Mouse (Mus musculus): ENCODE results near the gene Tigd3. TPM values are rescaled to one million over a fixed set of nuclear protein-coding genes. Genes with fewer than 3 reads are reported as not detected.

The Tigd3 gene
- polyA plus RNA-seq, 1 experiment, result 1.3 TPM

DNA sequence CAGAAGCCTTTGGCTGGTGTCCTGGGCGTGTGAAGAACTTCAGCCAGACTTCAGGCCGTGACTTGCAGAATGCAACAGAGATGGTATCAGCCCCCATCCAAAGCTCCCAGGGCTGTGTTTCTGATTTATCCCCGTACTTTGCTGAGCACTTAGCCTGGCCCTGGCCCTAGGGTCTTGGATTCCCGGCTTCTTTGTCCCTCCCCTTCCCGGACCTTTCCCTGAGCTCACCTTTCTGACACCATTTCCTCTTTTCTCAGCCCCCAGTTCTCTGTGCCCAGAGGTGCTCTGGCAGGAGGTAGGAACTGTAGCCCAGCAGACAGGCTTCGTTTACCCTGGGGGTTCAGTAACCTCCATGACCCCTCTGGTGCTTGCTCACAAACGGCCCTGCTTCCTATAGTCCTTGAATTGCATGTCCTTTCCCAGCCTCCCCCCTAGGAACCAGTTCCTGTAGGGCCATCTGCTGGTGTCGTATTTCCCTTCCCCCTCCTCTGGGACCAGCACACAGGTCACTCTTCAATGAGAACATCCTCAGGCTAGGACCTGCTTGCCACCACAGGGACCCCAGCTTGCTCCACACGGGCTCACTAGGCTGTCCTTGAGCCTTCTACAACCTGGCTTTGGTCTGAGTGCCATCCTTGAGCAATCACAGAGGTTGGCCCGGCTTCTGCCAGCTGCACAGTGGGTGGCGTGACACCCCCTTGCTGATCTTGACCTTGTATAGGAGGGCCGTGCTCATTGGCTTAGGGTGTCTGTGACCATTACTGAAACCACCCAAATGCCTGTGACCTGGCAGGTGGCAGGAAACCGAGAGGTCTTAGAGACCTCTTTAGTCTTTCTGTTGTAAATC lies 44.9 kb downstream of the Tigd3 start:
- TF ChIP-seq CTCF (IDR thresholded peaks at IDR 0.05; ENCODE audit: extremely low read depth, insufficient read depth, insufficient read length, insufficient replicate concordance) (no peak), POLR2A (IDR thresholded peaks at IDR 0.05; ENCODE audit: low read depth, low read length) (no peak)
- Histone ChIP-seq H3K36me3 (ENCODE audit: control insufficient read depth, insufficient read depth, low read length) (peaks cover 16% of the 10 kb centered on the region), H3K4me1 (ENCODE audit: control insufficient read depth, insufficient read depth, insufficient read length) (peaks cover 21% of the 10 kb centered on the region; the same call in 1 of the 2 replicates), H3K4me3 (ENCODE audit: extremely low read depth, insufficient read depth, insufficient read length) (no peak overlapping the region; the same call in 1 of the 2 replicates), H3K27ac (ENCODE audit: insufficient read depth, low read length) (peak overlapping the region; percentile 99), H3K27me3 (ENCODE audit: control insufficient read depth, insufficient read depth, low read length) (no peaks in the 10 kb centered on the region)
- 20% methylated on average over 13 of the region's 13 CpGs for WGBS
- no peak for DNase-seq (ENCODE audit: low read depth in 1 of 2, low spot score in 2 of 2)

DNA sequence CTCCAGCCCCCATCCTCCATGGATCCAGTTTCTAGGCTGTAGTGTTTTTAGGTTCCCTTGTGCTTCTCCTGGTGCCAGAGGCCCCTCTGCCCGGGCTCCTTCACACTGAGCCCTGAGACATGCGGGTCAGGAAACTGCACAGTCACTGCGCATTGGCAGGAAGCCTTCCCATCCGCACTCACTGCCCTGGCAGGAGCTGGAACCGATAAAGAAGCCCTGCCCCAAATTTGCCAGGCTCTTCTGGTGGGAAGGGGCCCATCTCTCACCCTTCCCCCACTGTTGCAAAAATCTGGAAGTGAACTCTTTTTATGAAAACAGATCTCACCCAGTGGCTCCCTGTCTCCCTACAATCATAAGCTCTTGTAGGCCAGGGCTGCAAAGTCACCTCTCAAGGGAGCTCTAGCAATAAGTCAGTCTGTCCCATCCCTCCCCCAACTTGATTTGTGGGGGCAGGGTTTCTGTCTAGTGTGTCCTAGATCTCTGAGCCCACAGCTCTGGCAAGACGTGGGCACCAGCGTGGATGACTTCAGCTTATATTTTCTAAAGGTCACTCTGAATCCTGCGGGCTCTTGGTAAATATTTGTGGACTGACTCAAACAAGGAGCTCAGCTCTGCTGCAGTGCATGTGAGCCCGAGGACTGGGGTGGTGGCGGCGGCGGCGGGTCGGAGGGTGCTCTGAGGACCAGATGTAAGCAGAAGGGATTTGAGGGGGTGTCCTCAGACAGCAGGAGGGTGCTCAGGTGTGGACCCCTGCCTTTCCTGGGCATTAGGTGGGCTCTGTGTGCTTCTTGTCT lies 45.7 kb downstream of the Tigd3 start:
- DNase-seq (ENCODE audit: low read depth in 1 of 2, low spot score in 2 of 2), result no peak
- peaks cover 15% of the 10 kb centered on the region for H3K36me3 ChIP-seq (ENCODE audit: control insufficient read depth, insufficient read depth, low read length)
- WGBS, result 42% methylated on average over 14 of the region's 14 CpGs
- peak overlapping the region; percentile 99 for H3K27ac ChIP-seq (ENCODE audit: insufficient read depth, low read length)
- TF ChIP-seq POLR2A (IDR thresholded peaks at IDR 0.05; ENCODE audit: low read depth, low read length) (no peak), CTCF (IDR thresholded peaks at IDR 0.05; ENCODE audit: extremely low read depth, insufficient read depth, insufficient read length, insufficient replicate concordance) (no peak)
- no peaks in the 10 kb centered on the region for H3K27me3 ChIP-seq (ENCODE audit: control insufficient read depth, insufficient read depth, low read length)
- peaks cover 22% of the 10 kb centered on the region; the same call in 1 of the 2 replicates for H3K4me1 ChIP-seq (ENCODE audit: control insufficient read depth, insufficient read depth, insufficient read length)
- H3K4me3 ChIP-seq (ENCODE audit: extremely low read depth, insufficient read depth, insufficient read length), result no peak overlapping the region

DNA sequence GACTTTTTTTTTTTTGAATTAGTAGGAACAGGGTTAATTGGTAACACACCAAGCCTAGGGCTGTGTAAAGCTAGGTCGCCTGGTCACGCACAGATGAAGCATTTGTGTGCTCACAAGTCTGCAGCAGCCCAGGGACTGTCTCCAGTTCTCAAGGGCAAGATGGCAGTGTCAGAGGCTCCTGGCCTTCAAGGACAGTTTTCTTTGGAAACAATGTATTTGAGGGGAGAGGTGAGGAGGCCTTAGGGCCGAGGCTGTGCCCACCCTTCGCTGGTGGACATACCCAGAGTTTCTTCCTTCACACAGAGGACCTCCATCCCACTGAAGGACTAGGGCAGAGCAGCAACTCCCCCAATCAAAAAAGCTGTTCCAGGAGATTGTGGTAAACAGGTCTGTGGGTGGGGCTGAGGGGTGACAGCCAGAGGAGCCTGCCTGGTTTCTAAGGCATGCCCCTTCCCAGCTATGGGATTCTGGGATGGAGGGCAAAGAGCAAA lies 46.6 kb downstream of the Tigd3 start:
- Histone ChIP-seq H3K4me1 (ENCODE audit: control insufficient read depth, insufficient read depth, insufficient read length) (peaks cover 24% of the 10 kb centered on the region; the same call in 1 of the 2 replicates), H3K36me3 (ENCODE audit: control insufficient read depth, insufficient read depth, low read length) (peaks cover 9% of the 10 kb centered on the region), H3K27me3 (ENCODE audit: control insufficient read depth, insufficient read depth, low read length) (no peaks in the 10 kb centered on the region), H3K27ac (ENCODE audit: insufficient read depth, low read length) (peak overlapping the region; percentile 99), H3K4me3 (ENCODE audit: extremely low read depth, insufficient read depth, insufficient read length) (no peak overlapping the region)
- 57% methylated on average over 4 of the region's 4 CpGs for WGBS
- TF ChIP-seq POLR2A (IDR thresholded peaks at IDR 0.05; ENCODE audit: low read depth, low read length) (no peak), CTCF (IDR thresholded peaks at IDR 0.05; ENCODE audit: extremely low read depth, insufficient read depth, insufficient read length, insufficient replicate concordance) (no peak)
- no peak for DNase-seq (ENCODE audit: low read depth in 1 of 2, low spot score in 2 of 2)

DNA sequence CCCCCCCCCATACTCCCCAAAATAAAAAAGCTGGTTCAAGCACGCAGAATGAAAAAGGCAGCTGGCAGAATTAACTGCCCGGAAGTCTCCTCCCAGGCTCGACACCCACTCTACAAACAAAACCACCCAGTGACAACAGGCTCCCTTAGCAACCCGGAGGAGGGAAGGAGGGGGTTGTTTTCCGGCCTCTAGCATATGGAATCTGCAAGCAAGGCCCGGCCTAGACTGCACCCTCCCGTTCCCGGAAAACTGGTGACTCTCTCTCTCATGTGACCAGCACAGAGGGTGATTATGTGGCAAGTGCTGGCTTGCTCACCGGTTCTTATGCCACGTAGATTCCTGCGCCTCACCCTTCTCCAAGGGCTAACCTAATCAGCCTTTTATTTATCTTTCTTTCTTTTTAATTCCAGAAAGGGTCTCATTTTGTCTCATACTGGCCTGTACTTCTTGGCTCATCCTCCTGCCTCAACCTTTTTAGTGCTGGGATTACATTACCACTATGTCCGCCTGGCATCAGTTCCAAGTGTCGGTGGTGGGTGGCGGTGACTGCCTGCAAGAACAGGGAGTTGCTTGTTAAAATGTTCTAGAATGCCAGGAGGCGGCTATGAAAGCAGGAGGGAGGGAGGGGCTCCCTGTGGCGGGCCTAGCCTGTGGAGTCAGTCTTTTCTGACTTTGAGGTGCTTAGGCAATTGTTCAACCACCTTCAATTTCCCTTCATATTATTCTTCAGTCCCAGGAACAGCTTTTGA lies 47.2 kb downstream of the Tigd3 start:
- Histone ChIP-seq H3K36me3 (ENCODE audit: control insufficient read depth, insufficient read depth, low read length) (peaks cover 4% of the 10 kb centered on the region; the same call in 1 of the 2 replicates), H3K4me3 (ENCODE audit: extremely low read depth, insufficient read depth, insufficient read length) (peak overlapping the region; percentile 27; the same call in 1 of the 2 replicates), H3K27ac (ENCODE audit: insufficient read depth, low read length) (peak overlapping the region; percentile 99), H3K4me1 (ENCODE audit: control insufficient read depth, insufficient read depth, insufficient read length) (peaks cover 24% of the 10 kb centered on the region; the same call in 1 of the 2 replicates), H3K27me3 (ENCODE audit: control insufficient read depth, insufficient read depth, low read length) (no peaks in the 10 kb centered on the region)
- TF ChIP-seq CTCF (IDR thresholded peaks at IDR 0.05; ENCODE audit: extremely low read depth, insufficient read depth, insufficient read length, insufficient replicate concordance), result no peak
- TF ChIP-seq POLR2A (IDR thresholded peaks at IDR 0.05; ENCODE audit: low read depth, low read length), result peak; percentile 18
- DNase-seq (ENCODE audit: low read depth in 1 of 2, low spot score in 2 of 2), result peak; percentile 49 to 81
- WGBS, result 15% methylated on average over 16 of the region's 16 CpGs

DNA sequence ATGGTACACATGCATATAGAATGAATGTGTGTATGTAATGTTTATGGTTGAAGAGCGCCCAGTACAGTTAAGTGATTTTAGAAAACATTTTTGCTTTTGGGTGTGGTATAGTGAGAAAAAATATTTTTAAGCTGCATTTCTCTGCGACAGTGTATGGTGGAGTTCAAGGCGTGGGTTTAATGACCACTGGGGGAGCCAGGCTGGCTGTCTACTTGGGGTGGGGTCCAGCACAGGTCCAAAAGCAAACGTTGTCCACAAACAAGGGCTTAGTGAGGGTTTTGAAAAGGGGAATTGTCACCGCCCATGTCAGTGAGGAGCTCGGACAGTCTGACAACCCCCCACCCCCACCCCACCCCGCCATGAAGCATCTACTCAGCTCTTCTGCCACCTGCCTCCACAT lies 47.8 kb downstream of the Tigd3 start:
- no peak for DNase-seq (ENCODE audit: low read depth in 1 of 2, low spot score in 2 of 2)
- Histone ChIP-seq H3K27ac (ENCODE audit: insufficient read depth, low read length) (peak overlapping the region; percentile 99), H3K4me3 (ENCODE audit: extremely low read depth, insufficient read depth, insufficient read length) (peak overlapping the region; percentile 41; the same call in 1 of the 2 replicates), H3K27me3 (ENCODE audit: control insufficient read depth, insufficient read depth, low read length) (no peaks in the 10 kb centered on the region), H3K36me3 (ENCODE audit: control insufficient read depth, insufficient read depth, low read length) (peaks cover 2% of the 10 kb centered on the region; the same call in 1 of the 2 replicates), H3K4me1 (ENCODE audit: control insufficient read depth, insufficient read depth, insufficient read length) (peaks cover 30% of the 10 kb centered on the region; the same call in 1 of the 2 replicates)
- TF ChIP-seq CTCF (IDR thresholded peaks at IDR 0.05; ENCODE audit: extremely low read depth, insufficient read depth, insufficient read length, insufficient replicate concordance) (no peak), POLR2A (IDR thresholded peaks at IDR 0.05; ENCODE audit: low read depth, low read length) (no peak)
- 2% methylated on average over 7 of the region's 7 CpGs for WGBS
